Mouse (Mus musculus): ENCODE measurements at regions not wholly inside any gene's neighbourhood (a gene's known extent, or its start where the extent isn't known, plus 50 kb on each side); places are given as distances from the start of the nearest gene placed in this dataset.

GRCm38 (mm10) chr3:58146108-58146507 lies 268.4 kb upstream of the Tsc22d2 start:
- DNase-seq (ENCODE audit: low spot score in 2 of 2), result no peak

- DNase-seq (ENCODE audit: low spot score in 2 of 2), result no peak
Measured at GRCm38 (mm10) chr3:58146762-58147161, 267.8 kb upstream of the Tsc22d2 start.

GRCm38 (mm10) chr3:58153141-58153540 lies 261.4 kb upstream of the Tsc22d2 start:
- DNase-seq (ENCODE audit: low spot score in 2 of 2), result no peak

- no peak for DNase-seq (ENCODE audit: low spot score in 2 of 2)
Measured at GRCm38 (mm10) chr3:58153874-58154756, 260.4 kb upstream of the Tsc22d2 start.

GRCm38 (mm10) chr3:58159384-58159783 lies 255.1 kb upstream of the Tsc22d2 start:
- no peak for DNase-seq (ENCODE audit: low spot score in 2 of 2)

- DNase-seq (ENCODE audit: low spot score in 2 of 2), result no peak
Measured at GRCm38 (mm10) chr3:58162238-58162637, 252.3 kb upstream of the Tsc22d2 start.

GRCm38 (mm10) chr3:58163806-58164205 lies 250.7 kb upstream of the Tsc22d2 start:
- DNase-seq (ENCODE audit: low spot score in 2 of 2), result peak; percentile 36 to 45

GRCm38 (mm10) chr3:58166628-58167027 lies 247.9 kb upstream of the Tsc22d2 start:
- DNase-seq (ENCODE audit: low spot score in 2 of 2), result no peak

GRCm38 (mm10) chr3:58167121-58167520 lies 247.4 kb upstream of the Tsc22d2 start:
- no peak for DNase-seq (ENCODE audit: low spot score in 2 of 2)

- no peak for DNase-seq (ENCODE audit: low spot score in 2 of 2)
Measured at GRCm38 (mm10) chr3:58167761-58168290, 246.7 kb upstream of the Tsc22d2 start.

- peak in 1 of 2 experiments; percentile 7 for DNase-seq (ENCODE audit: low spot score in 2 of 2)
Measured at GRCm38 (mm10) chr3:58168522-58169185, 245.9 kb upstream of the Tsc22d2 start.

- DNase-seq (ENCODE audit: low spot score in 2 of 2), result no peak
Measured at GRCm38 (mm10) chr3:58169786-58170185, 244.7 kb upstream of the Tsc22d2 start.

GRCm38 (mm10) chr3:58172096-58172495 lies 242.4 kb upstream of the Tsc22d2 start:
- DNase-seq (ENCODE audit: low spot score in 2 of 2), result no peak

GRCm38 (mm10) chr3:58173821-58174220 lies 240.7 kb upstream of the Tsc22d2 start:
- no peak for DNase-seq (ENCODE audit: low spot score in 2 of 2)

- DNase-seq (ENCODE audit: low spot score in 2 of 2), result no peak
Measured at GRCm38 (mm10) chr3:58181715-58182114, 232.8 kb upstream of the Tsc22d2 start.

GRCm38 (mm10) chr3:58182299-58182698 lies 232.2 kb upstream of the Tsc22d2 start:
- no peak for DNase-seq (ENCODE audit: low spot score in 2 of 2)

GRCm38 (mm10) chr3:58183279-58183678 lies 231.2 kb upstream of the Tsc22d2 start:
- no peak for DNase-seq (ENCODE audit: low spot score in 2 of 2)

- DNase-seq (ENCODE audit: low spot score in 2 of 2), result no peak
Measured at GRCm38 (mm10) chr3:58200462-58200861, 214.1 kb upstream of the Tsc22d2 start.

GRCm38 (mm10) chr3:58202816-58203215 lies 211.7 kb upstream of the Tsc22d2 start:
- DNase-seq (ENCODE audit: low spot score in 2 of 2), result no peak

GRCm38 (mm10) chr3:58203806-58204205 lies 210.7 kb upstream of the Tsc22d2 start:
- DNase-seq (ENCODE audit: low spot score in 2 of 2), result no peak

GRCm38 (mm10) chr3:58205526-58205925 lies 209.0 kb upstream of the Tsc22d2 start:
- DNase-seq (ENCODE audit: low spot score in 2 of 2), result no peak

GRCm38 (mm10) chr3:58206776-58207398 lies 207.6 kb upstream of the Tsc22d2 start:
- DNase-seq (ENCODE audit: low spot score in 2 of 2), result no peak
